Mouse (Mus musculus) olfactory bulb, adult 2 months (tissue): ENCODE data around the gene Cntnap5a. TPM values are rescaled to one million over a fixed set of nuclear protein-coding genes. Genes with fewer than 3 reads are reported as not detected.

Source experiments
- H3K27ac ChIP-seq: fragments of 200-500 bp; 2 replicates; pipeline ENCODE4 v1.5.1; 2012; ENCODE audit warnings: low read depth, low read length; ENCODE audit not compliant: insufficient read depth
- H3K4me1 ChIP-seq: fragments of 200-500 bp; 2 replicates; pipeline ENCODE4 v1.6.1; 2012; ENCODE audit warnings: low read length; ENCODE audit not compliant: control insufficient read depth, insufficient read depth
- H3K4me3 ChIP-seq: fragments of 200-500 bp; 2 replicates; pipeline ENCODE4 v1.5.1; 2012; ENCODE audit warnings: mild to moderate bottlenecking, low read depth, low read length, moderate library complexity; ENCODE audit not compliant: insufficient read depth
- CTCF ChIP-seq: fragments of 200-500 bp; IDR thresholded peaks from 2 replicates; pipeline ENCODE4 v1.5.1; 2012; ENCODE audit warnings: low read depth, mild to moderate bottlenecking, low read length, moderate library complexity; ENCODE audit not compliant: insufficient read depth
- POLR2A ChIP-seq: fragments of 200-500 bp; IDR thresholded peaks from 2 replicates; pipeline ENCODE4 v1.6.1; 2012; ENCODE audit warnings: mild to moderate bottlenecking, low read depth, low read length, moderate library complexity; ENCODE audit not compliant: insufficient read depth
- WGBS: fragments of 180-500 bp; shearing (Covaris S2); methylation state at CpG from one replicate; pipeline ENCODE4 v1.1.7; 2018; 5-methylcytosine and 5-hydroxymethylcytosine counted together
- polyA plus RNA-seq: library from polyadenylated mRNA; stranded (reverse); fragments of >200 nt; gene quantifications from 2 replicates; pipeline ENCODE4 v1.2.4, GENCODE M21; 2012; ENCODE audit warnings: low replicate concordance; ENCODE audit not compliant: missing spikeins, insufficient read depth, insufficient read length

The Cntnap5a gene
- not detected in 2 replicates for polyA plus RNA-seq

DNA sequence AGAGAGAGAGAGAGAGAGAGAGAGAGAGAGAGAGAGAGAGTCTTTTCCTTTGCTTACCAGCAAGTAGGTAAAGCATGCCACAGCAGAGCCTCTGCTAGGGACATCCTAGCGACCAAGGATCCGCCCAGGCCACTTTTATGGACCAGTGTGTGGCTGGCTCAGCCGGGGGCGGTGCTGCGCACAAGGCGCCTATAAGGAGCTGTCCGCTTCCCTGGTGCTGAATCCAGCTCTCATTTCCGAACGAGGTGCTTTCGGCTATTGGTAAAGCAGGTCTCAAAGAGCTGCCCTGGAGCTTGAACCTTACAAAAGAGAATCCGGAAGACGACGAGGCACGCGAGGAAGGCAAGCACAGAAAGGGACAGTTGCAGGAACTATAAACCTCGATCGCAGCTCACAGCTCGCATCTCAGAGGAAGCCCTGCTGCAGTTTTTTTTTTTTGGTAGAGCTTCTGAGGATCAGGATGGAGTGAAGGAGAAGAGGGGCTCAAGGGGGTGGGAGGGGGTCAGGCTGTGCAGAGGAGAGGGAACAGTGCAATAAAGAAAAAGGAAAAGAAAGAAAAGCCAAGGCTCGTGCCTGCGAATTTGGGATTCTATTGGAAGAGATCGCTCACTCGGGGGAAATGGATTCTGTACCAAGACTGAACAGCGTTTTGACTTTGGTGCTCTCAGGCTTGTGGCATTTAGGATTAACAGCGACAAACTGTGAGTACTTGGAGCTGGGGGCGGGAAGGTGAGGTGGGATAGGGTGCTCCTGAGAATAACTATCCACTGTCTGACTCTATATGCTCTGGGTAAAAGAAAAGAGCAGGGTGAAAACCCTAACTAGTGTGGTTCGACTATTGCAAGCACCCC, at the start of gene Cntnap5a:
Gene Cntnap5a, plus strand, starts transcription at position 239 of the 851 bp plus-strand sequence.
- H3K4me3 ChIP-seq, result peak within 1 kb of the TSS; percentile 60
- 7% methylated on average over 26 of the region's 26 CpGs for WGBS
- H3K27ac ChIP-seq, result no peak within 1 kb of the TSS
- TF ChIP-seq POLR2A (no peak), CTCF (no peak)
- no peaks in the 10 kb centered on the region for H3K4me1 ChIP-seq

DNA sequence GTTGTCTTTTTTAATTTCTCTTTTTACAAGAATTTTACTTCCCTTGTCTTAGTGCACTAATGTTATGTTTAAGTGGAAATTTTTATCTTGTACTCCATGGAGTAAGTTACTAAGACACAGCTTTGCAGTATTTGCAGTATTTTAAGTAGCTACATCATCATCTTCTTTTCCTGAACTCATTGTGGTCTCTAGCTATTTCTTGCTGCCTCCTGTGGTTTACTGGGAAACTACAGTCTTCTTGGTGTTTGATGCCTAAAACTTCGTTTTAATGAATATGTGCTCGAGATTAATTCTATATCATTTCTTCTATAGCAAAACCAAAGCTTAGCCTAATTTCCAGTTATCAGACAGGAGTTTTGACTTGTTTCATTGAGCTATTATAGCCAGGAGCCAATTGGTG, 37.6 kb upstream of the Cntnap5a start:
- Histone ChIP-seq H3K27ac (no peak overlapping the region), H3K4me1 (no peaks in the 10 kb centered on the region), H3K4me3 (no peak overlapping the region)
- no peak for TF ChIP-seq POLR2A
- TF ChIP-seq CTCF, result no peak
- 59% methylated on average over 2 of the region's 2 CpGs for WGBS

- WGBS, result 54% methylated on average over 5 of the region's 5 CpGs
- Histone ChIP-seq H3K27ac (no peak overlapping the region), H3K4me1 (no peaks in the 10 kb centered on the region), H3K4me3 (no peak overlapping the region)
- TF ChIP-seq CTCF, result no peak
These were observed 26.1 kb upstream of the Cntnap5a start for GRCm38 (mm10) chr1:115658343-115659064.

DNA sequence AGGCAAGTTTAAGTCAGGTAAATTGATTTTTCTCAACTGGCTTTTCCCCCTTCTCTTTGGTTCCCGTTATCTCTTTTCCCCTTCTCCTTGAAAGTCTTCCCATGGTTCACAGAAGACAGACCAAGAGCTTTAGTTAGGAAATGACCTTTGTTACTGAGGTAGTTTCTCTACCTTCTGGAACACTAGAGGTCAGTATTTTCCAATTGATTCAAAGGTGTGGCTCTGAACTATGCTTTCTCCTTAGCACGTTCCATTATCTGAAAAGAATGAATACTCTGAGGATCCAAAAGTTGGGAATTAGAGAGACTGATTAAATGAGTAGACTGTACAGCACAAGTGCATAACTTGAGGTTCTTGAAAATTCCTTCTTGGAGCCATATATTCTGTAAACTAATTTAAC, 1.9 kb downstream of the Cntnap5a start:
- Histone ChIP-seq H3K4me3 (no peak overlapping the region), H3K27ac (no peak overlapping the region), H3K4me1 (no peaks in the 10 kb centered on the region)
- TF ChIP-seq CTCF (no peak), POLR2A (no peak)
- 49% methylated on average over 2 of the region's 2 CpGs for WGBS

DNA sequence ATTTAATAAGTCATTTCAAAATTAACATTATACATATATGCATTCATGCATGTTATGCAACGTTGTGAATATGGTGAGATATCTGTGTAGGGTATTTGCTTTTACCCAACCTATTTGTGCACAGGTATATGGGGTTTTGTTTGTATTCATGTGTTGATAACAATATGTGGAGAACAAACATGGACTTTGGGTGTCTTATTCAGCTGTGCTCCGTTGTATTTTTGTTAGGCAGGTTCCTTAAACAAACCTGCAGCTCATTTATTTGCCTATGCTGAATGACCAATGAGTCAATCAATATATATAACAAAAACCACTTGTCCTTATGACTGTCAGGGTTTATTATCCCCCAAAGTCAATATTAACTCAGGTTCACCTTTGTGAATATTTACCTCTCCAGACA, 15.2 kb downstream of the Cntnap5a start:
- Histone ChIP-seq H3K4me3 (no peak overlapping the region), H3K4me1 (no peaks in the 10 kb centered on the region), H3K27ac (no peak overlapping the region)
- 70% methylated on average over 2 of the region's 2 CpGs for WGBS
- no peak for TF ChIP-seq POLR2A
- TF ChIP-seq CTCF, result no peak

DNA sequence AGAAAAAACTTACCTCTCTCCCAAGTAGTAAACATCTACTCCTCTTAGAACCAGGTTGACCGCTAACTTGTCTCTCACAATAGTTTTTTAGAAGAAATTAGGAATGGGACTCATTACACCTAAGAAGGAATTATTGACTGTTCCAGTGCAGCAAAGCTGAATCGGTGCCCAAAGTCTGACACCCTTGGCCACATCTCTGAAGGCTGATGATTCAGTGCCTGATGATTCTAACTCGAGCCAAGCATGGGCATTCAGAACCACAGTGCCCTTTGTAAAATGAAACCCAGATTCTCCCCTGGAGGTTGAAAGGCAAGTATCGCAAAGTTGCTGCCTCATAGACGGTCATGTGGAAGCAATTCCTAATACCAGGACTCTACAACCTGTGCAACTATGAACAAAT, 58.0 kb downstream of the Cntnap5a start:
- no peak overlapping the region for H3K4me3 ChIP-seq
- H3K27ac ChIP-seq, result no peak overlapping the region
- no peaks in the 10 kb centered on the region for H3K4me1 ChIP-seq
- 69% methylated on average over 5 of the region's 5 CpGs for WGBS
- no peak for TF ChIP-seq POLR2A
- TF ChIP-seq CTCF, result no peak

- no peak overlapping the region for H3K27ac ChIP-seq
- H3K4me3 ChIP-seq, result no peak overlapping the region
- TF ChIP-seq CTCF, result no peak
- TF ChIP-seq POLR2A, result no peak
- H3K4me1 ChIP-seq, result no peaks in the 10 kb centered on the region
These were observed 61.0 kb downstream of the Cntnap5a start for GRCm38 (mm10) chr1:115745569-115745968.

DNA sequence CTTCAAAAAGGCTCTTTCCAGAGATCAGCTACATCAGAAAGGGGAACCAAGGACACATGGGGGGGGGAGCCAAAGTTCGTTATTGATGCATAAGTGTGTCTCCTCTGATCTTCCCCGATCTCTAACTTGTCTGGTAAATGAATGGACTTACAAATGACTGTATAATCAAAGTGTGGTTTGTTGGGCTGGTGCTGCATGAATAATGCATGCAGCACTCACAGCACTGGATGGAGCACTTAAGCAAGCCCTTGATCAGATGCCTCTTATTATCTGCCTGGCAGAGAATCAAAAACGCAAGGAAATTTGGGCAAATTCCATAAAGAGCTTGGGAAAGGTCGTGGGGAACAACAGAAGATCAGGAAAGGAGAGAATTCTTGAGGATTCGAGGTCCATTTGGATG, 100.2 kb downstream of the Cntnap5a start:
- no peak overlapping the region for H3K27ac ChIP-seq
- no peaks in the 10 kb centered on the region for H3K4me1 ChIP-seq
- WGBS, result 16% methylated on average over 5 of the region's 5 CpGs
- TF ChIP-seq CTCF (no peak), POLR2A (no peak)
- no peak overlapping the region for H3K4me3 ChIP-seq

- TF ChIP-seq POLR2A (no peak), CTCF (no peak)
- WGBS, result 90% methylated on average over 4 of the region's 4 CpGs
- H3K27ac ChIP-seq, result no peak overlapping the region
- H3K4me3 ChIP-seq, result no peak overlapping the region
- no peaks in the 10 kb centered on the region for H3K4me1 ChIP-seq
These were observed 158.0 kb downstream of the Cntnap5a start for GRCm38 (mm10) chr1:115842591-115842990.

GRCm38 (mm10) chr1:115847605-115848004, 163.0 kb downstream of the Cntnap5a start:
- Histone ChIP-seq H3K4me3 (no peak overlapping the region), H3K4me1 (no peaks in the 10 kb centered on the region), H3K27ac (no peak overlapping the region)
- TF ChIP-seq POLR2A (no peak), CTCF (no peak)
- 28% methylated on average over 2 of the region's 2 CpGs for WGBS
